Mouse (Mus musculus): ENCODE results near the gene Tnrc18. TPM values are rescaled to one million over a fixed set of nuclear protein-coding genes. Genes with fewer than 3 reads are reported as not detected.

Tnrc18 gene
- polyA plus RNA-seq, 1 experiment from 2014 or later: 18.2 TPM

GRCm38 (mm10) chr5:142712373-142712772, 105.1 kb downstream of the Tnrc18 start:
- Histone ChIP-seq H3K27ac (ENCODE audit: low read length) (no peak overlapping the region), H3K4me2 (ENCODE audit: low read depth, low read length) (no peak overlapping the region), H3K27me3 (ENCODE audit: control insufficient read depth, insufficient read depth, low read depth, low read length) (no peaks in the 10 kb centered on the region), H3K4me3 (ENCODE audit: low read length) (no peak overlapping the region), H3K36me3 (ENCODE audit: control insufficient read depth, insufficient read depth, low read length) (no peaks in the 10 kb centered on the region), H3K9ac (ENCODE audit: low read length) (no peak overlapping the region), H3K4me1 (replicated peaks; ENCODE audit: control insufficient read depth, insufficient read depth, low read length) (no peaks in the 10 kb centered on the region), H3K9me3 (ENCODE audit: control insufficient read depth, low read length) (no peaks in the 10 kb centered on the region)
- 87% methylated on average over 5 of the region's 5 CpGs for WGBS
- no peak for ATAC-seq (ENCODE audit: low read depth)

DNA sequence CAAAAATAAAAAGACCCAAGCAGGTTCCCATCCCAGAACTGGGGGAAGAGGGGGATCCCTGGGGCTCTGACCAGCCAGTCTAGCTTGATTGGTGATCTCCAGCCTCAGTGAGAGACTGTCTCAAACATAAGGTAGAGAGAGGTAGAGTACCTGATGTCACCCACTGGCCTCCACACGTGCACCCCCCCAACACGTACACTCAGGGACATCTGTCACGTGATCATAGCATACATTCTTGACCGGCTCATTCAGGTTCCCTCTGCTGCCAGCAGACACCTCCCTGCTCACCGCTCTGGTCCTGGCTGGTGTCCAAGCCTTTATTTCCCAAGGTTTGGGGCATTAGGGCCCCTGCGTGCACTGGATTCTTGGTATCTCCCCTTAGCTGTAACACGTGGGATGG, 108.0 kb downstream of the Tnrc18 start:
- 0 out of 2 replicates have a peak, but pooled peaks have one; percentile 17 for ATAC-seq (ENCODE audit: low read depth)
- no peak overlapping the region for H3K4me3 ChIP-seq (ENCODE audit: low read length)
- no peaks in the 10 kb centered on the region for H3K4me1 ChIP-seq (replicated peaks; ENCODE audit: control insufficient read depth, insufficient read depth, low read length)
- no peak overlapping the region for H3K27ac ChIP-seq (ENCODE audit: low read length)
- H3K27me3 ChIP-seq (ENCODE audit: control insufficient read depth, insufficient read depth, low read depth, low read length): no peaks in the 10 kb centered on the region
- WGBS: 67% methylated on average over 7 of the region's 7 CpGs
- no peaks in the 10 kb centered on the region for H3K9me3 ChIP-seq (ENCODE audit: control insufficient read depth, low read length)
- no peak overlapping the region for H3K9ac ChIP-seq (ENCODE audit: low read length)
- no peak overlapping the region for H3K4me2 ChIP-seq (ENCODE audit: low read depth, low read length)
- no peaks in the 10 kb centered on the region for H3K36me3 ChIP-seq (ENCODE audit: control insufficient read depth, insufficient read depth, low read length)

DNA sequence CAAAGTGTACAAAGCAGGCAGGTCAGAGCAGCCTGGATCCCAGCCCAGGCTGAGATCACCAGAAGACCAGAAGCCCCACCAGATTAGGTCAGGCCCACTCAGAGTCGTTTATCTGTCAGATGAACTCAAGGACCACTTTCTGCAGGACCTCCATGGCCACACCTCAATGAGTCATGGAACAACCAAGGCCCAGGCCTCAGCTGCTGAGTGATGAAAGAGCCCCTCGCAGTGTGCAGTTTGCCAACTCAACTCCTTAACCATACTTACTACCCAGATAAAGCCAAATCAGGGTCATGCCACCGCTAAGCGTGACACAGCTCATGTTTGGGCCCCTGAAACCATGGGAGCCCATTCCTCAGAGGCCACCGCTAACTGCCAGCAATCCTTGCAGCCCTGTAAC, 109.8 kb downstream of the Tnrc18 start:
- ATAC-seq (ENCODE audit: low read depth): no peak
- Histone ChIP-seq H3K4me1 (replicated peaks; ENCODE audit: control insufficient read depth, insufficient read depth, low read length) (peaks cover 2% of the 10 kb centered on the region; the same call in 1 of the 2 replicates), H3K4me2 (ENCODE audit: low read depth, low read length) (no peak overlapping the region), H3K9ac (ENCODE audit: low read length) (no peak overlapping the region), H3K4me3 (ENCODE audit: low read length) (no peak overlapping the region), H3K27me3 (ENCODE audit: control insufficient read depth, insufficient read depth, low read depth, low read length) (peaks cover 3% of the 10 kb centered on the region; the same call in 1 of the 2 replicates), H3K27ac (ENCODE audit: low read length) (no peak overlapping the region), H3K9me3 (ENCODE audit: control insufficient read depth, low read length) (no peaks in the 10 kb centered on the region), H3K36me3 (ENCODE audit: control insufficient read depth, insufficient read depth, low read length) (no peaks in the 10 kb centered on the region)
- 78% methylated on average over 5 of the region's 5 CpGs for WGBS

- Histone ChIP-seq H3K27me3 (ENCODE audit: control insufficient read depth, insufficient read depth, low read depth, low read length) (peaks cover 7% of the 10 kb centered on the region; the same call in 1 of the 2 replicates), H3K27ac (ENCODE audit: low read length) (no peak overlapping the region), H3K36me3 (ENCODE audit: control insufficient read depth, insufficient read depth, low read length) (no peaks in the 10 kb centered on the region), H3K9ac (ENCODE audit: low read length) (no peak overlapping the region), H3K4me1 (replicated peaks; ENCODE audit: control insufficient read depth, insufficient read depth, low read length) (peaks cover 3% of the 10 kb centered on the region), H3K9me3 (ENCODE audit: control insufficient read depth, low read length) (no peaks in the 10 kb centered on the region), H3K4me3 (ENCODE audit: low read length) (no peak overlapping the region), H3K4me2 (ENCODE audit: low read depth, low read length) (no peak overlapping the region)
- 74% methylated on average over 10 of the region's 10 CpGs for WGBS
- ATAC-seq (ENCODE audit: low read depth): no peak
These were observed 113.9 kb downstream of the Tnrc18 start for GRCm38 (mm10) chr5:142703569-142703968.

- 16% methylated on average over 18 of the region's 18 CpGs for WGBS
- Histone ChIP-seq H3K27ac (ENCODE audit: low read length) (no peak overlapping the region), H3K36me3 (ENCODE audit: control insufficient read depth, insufficient read depth, low read length) (no peaks in the 10 kb centered on the region), H3K4me1 (replicated peaks; ENCODE audit: control insufficient read depth, insufficient read depth, low read length) (peaks cover 3% of the 10 kb centered on the region), H3K4me2 (ENCODE audit: low read depth, low read length) (peak overlapping the region; percentile 98), H3K9ac (ENCODE audit: low read length) (peak overlapping the region; percentile 65), H3K27me3 (ENCODE audit: control insufficient read depth, insufficient read depth, low read depth, low read length) (peaks cover 7% of the 10 kb centered on the region; the same call in 1 of the 2 replicates), H3K9me3 (ENCODE audit: control insufficient read depth, low read length) (no peaks in the 10 kb centered on the region), H3K4me3 (ENCODE audit: low read length) (peak overlapping the region; percentile 63)
- ATAC-seq (ENCODE audit: low read depth): no peak
These were observed 114.8 kb downstream of the Tnrc18 start for GRCm38 (mm10) chr5:142702511-142703138.

- H3K27me3 ChIP-seq (ENCODE audit: control insufficient read depth, insufficient read depth, low read depth, low read length): peaks cover 7% of the 10 kb centered on the region; the same call in 1 of the 2 replicates
- peak overlapping the region; percentile 65 for H3K9ac ChIP-seq (ENCODE audit: low read length)
- no peaks in the 10 kb centered on the region for H3K36me3 ChIP-seq (ENCODE audit: control insufficient read depth, insufficient read depth, low read length)
These were observed 115.6 kb downstream of the Tnrc18 start for GRCm38 (mm10) chr5:142701651-142702510.

GRCm38 (mm10) chr5:142700842-142701589, 116.4 kb downstream of the Tnrc18 start:
- peak overlapping the region; percentile 63 for H3K4me3 ChIP-seq (ENCODE audit: low read length)
- peaks cover 3% of the 10 kb centered on the region for H3K4me1 ChIP-seq (replicated peaks; ENCODE audit: control insufficient read depth, insufficient read depth, low read length)
- peak overlapping the region; percentile 98 for H3K4me2 ChIP-seq (ENCODE audit: low read depth, low read length)
- no peaks in the 10 kb centered on the region for H3K9me3 ChIP-seq (ENCODE audit: control insufficient read depth, low read length)
- H3K27ac ChIP-seq (ENCODE audit: low read length): no peak overlapping the region
- peaks cover 7% of the 10 kb centered on the region; the same call in 1 of the 2 replicates for H3K27me3 ChIP-seq (ENCODE audit: control insufficient read depth, insufficient read depth, low read depth, low read length)
- peak; percentile 66 for ATAC-seq (ENCODE audit: low read depth)
- no peaks in the 10 kb centered on the region for H3K36me3 ChIP-seq (ENCODE audit: control insufficient read depth, insufficient read depth, low read length)
- no peak overlapping the region for H3K9ac ChIP-seq (ENCODE audit: low read length)
- 8% methylated on average over 15 of the region's 15 CpGs for WGBS

More at GRCm38 (mm10) chr5:142701651-142702510, 115.6 kb downstream of the Tnrc18 start:
- Histone ChIP-seq H3K4me2 (ENCODE audit: low read depth, low read length) (peak overlapping the region; percentile 98), H3K9me3 (ENCODE audit: control insufficient read depth, low read length) (no peaks in the 10 kb centered on the region), H3K4me1 (replicated peaks; ENCODE audit: control insufficient read depth, insufficient read depth, low read length) (peaks cover 3% of the 10 kb centered on the region), H3K27ac (ENCODE audit: low read length) (no peak overlapping the region), H3K4me3 (ENCODE audit: low read length) (peak overlapping the region; percentile 63)
- WGBS: under 1% methylated on average over 47 of the region's 72 CpGs
- ATAC-seq (ENCODE audit: low read depth): peak; percentile 88

DNA sequence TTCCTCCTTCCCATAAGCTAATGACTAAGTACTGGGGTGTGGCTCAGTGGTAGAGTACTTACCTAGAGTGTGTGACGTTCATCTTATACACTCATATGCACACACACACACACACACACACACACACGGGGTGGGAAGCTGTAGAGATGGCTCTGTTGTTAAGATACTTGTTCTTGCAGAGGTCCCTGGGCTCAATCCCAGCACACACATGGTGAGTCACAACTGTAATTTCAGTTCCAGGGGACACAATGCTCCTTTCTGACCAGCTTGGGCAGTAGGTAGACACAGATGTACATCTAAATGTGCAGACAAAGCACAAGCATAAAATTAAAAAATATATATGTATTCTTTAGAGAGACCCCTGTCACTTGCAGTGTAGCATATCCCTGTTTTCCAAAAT, 119.7 kb downstream of the Tnrc18 start:
- WGBS: 62% methylated on average over 2 of the region's 2 CpGs
- H3K4me1 ChIP-seq (replicated peaks; ENCODE audit: control insufficient read depth, insufficient read depth, low read length): peaks cover 2% of the 10 kb centered on the region
- no peaks in the 10 kb centered on the region for H3K9me3 ChIP-seq (ENCODE audit: control insufficient read depth, low read length)
- no peak overlapping the region for H3K4me3 ChIP-seq (ENCODE audit: low read length)
- H3K4me2 ChIP-seq (ENCODE audit: low read depth, low read length): no peak overlapping the region
- H3K27me3 ChIP-seq (ENCODE audit: control insufficient read depth, insufficient read depth, low read depth, low read length): peaks cover 5% of the 10 kb centered on the region; the same call in 1 of the 2 replicates
- H3K9ac ChIP-seq (ENCODE audit: low read length): no peak overlapping the region
- no peak for ATAC-seq (ENCODE audit: low read depth)
- no peak overlapping the region for H3K27ac ChIP-seq (ENCODE audit: low read length)
- no peaks in the 10 kb centered on the region for H3K36me3 ChIP-seq (ENCODE audit: control insufficient read depth, insufficient read depth, low read length)

All from lung, embryonic 16.5 days (tissue).